9 mouse cellular contexts compared by ENCODE assay signal in genomic region chr2:20899301-20899700, GRCm38 (mm10).
DNase-seq lines count a peak whose midpoint lies in the region; ATAC-seq and TF ChIP-seq lines count a peak whose summit lies in the region.
"Had no signal": no experiment of that assay in that cellular context is flagged by ENCODE, and none has a peak within 500 bp of the region (broad histone marks: within the 10 kb centered on the region; RNA-seq: fewer than 3 reads in every experiment).

No protein-coding gene starts in this region.

- no peak overlapping the region for H3K27ac ChIP-seq in forebrain, postnatal 0 days (ENCODE audit: low read depth, low read length)
- no peak overlapping the region for H3K27ac ChIP-seq in forebrain, embryonic 16.5 days (ENCODE audit: low read length)
- H3K27ac ChIP-seq: hindbrain, embryonic 15.5 days had no signal

- TF ChIP-seq CTCF in forebrain, postnatal 0 days (IDR thresholded peaks at IDR 0.05; ENCODE audit: low read depth): no peak

- H3K4me2 ChIP-seq in forebrain, postnatal 0 days (ENCODE audit: low read depth): no peak overlapping the region
- no peak overlapping the region for H3K4me2 ChIP-seq in forebrain, embryonic 16.5 days (ENCODE audit: low read length)
- H3K4me2 ChIP-seq: hindbrain, embryonic 15.5 days had no signal

- H3K9ac ChIP-seq in forebrain, postnatal 0 days: no peak overlapping the region
- no peak overlapping the region for H3K9ac ChIP-seq in forebrain, embryonic 16.5 days (replicated peaks; ENCODE audit: low read depth, low read length)
- H3K9ac ChIP-seq: hindbrain, embryonic 15.5 days had no signal

- peak; percentile 32; the same call in 1 of the 2 replicates for ATAC-seq in forebrain, postnatal 0 days
- no peak for ATAC-seq in forebrain, embryonic 16.5 days
- ATAC-seq in granulocyte monocyte progenitor cell, adult 5-6 weeks (replicated peaks; ENCODE audit: poor library complexity, severe bottlenecking): peak; percentile 95
- peak; percentile 94 for ATAC-seq in megakaryocyte, adult 5-6 weeks (ENCODE audit: poor library complexity, severe bottlenecking)

- 69% methylated on average over 9 of the region's 9 CpGs for WGBS in forebrain, postnatal 0 days
- WGBS in forebrain, embryonic 16.5 days: 75% methylated on average over 9 of the region's 9 CpGs

- H3K27me3 ChIP-seq in forebrain, postnatal 0 days (ENCODE audit: insufficient read depth, low read length): no peaks in the 10 kb centered on the region
- H3K27me3 ChIP-seq in forebrain, embryonic 16.5 days (replicated peaks; ENCODE audit: control insufficient read depth, insufficient read depth, low read length): no peaks in the 10 kb centered on the region
- H3K27me3 ChIP-seq: hindbrain, embryonic 15.5 days had no signal

- H3K9me3 ChIP-seq in forebrain, postnatal 0 days (ENCODE audit: low read length): no peaks in the 10 kb centered on the region
- no peaks in the 10 kb centered on the region for H3K9me3 ChIP-seq in forebrain, embryonic 16.5 days (ENCODE audit: control insufficient read depth, low read length)
- H3K9me3 ChIP-seq: hindbrain, embryonic 15.5 days had no signal

- no peaks in the 10 kb centered on the region for H3K36me3 ChIP-seq in forebrain, postnatal 0 days (ENCODE audit: insufficient read depth)
- H3K36me3 ChIP-seq in forebrain, embryonic 16.5 days (ENCODE audit: control insufficient read depth, insufficient read depth): no peaks in the 10 kb centered on the region
- H3K36me3 ChIP-seq: hindbrain, embryonic 15.5 days had no signal

- no peaks in the 10 kb centered on the region for H3K4me1 ChIP-seq in forebrain, postnatal 0 days (ENCODE audit: insufficient read depth)
- peaks cover 5% of the 10 kb centered on the region for H3K4me1 ChIP-seq in forebrain, embryonic 16.5 days (replicated peaks; ENCODE audit: control insufficient read depth, insufficient read depth, low read length)

- DNase-seq in forebrain, postnatal 0 days: no peak
- peak; percentile 81 for DNase-seq in 416B (ENCODE audit: low read depth)
- no peak for DNase-seq in urinary bladder, postnatal 25 days (ENCODE audit: low spot score)
- DNase-seq in gastrocnemius, postnatal 10 days: no peak
- DNase-seq in embryo, embryonic 9.5 days (ENCODE audit: extremely low spot score): no peak

- H3K4me3 ChIP-seq in forebrain, postnatal 0 days (ENCODE audit: low read depth, low read length): no peak overlapping the region
- no peak overlapping the region for H3K4me3 ChIP-seq in forebrain, embryonic 16.5 days (replicated peaks; ENCODE audit: low read length)
- H3K4me3 ChIP-seq: hindbrain, embryonic 15.5 days had no signal
